Mouse (Mus musculus): ENCODE measurements around the gene Aldh1a7.
"Not testable (repeated sequence)": the region's sequence is repeated elsewhere in the genome, so short reads cannot be mapped to it uniquely, and the experiment has no call there.

Aldh1a7 gene

DNA sequence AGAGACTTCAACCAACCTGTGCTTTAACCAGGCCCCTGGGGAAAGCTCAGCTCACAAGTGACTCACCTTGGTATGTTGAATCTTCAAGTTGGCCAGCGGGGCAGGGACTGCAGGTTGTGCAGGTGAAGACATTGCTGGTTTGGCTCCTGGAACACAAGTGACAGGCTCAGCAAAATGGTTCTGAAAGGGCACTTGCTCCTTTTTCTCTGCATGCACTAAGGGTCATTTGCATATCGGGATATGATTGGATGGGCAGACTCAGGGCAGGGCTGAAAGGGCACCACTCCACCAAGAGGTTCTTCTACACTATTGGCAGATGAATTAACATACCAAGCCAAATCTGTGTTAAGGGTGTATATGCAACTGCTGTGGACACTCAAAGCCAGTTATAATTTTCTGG lies at the start of gene Aldh1a7:
Aldh1a7 (minus strand) TSS at position 182 of the 400 bp plus-strand sequence.
- DNase-seq (ENCODE audit: extremely low read depth, insufficient read length, low spot score), result no peak

GRCm38 (mm10) chr19:20775681-20776080 lies 48.3 kb upstream of the Aldh1a7 start:
- no peak for DNase-seq (ENCODE audit: extremely low read depth, insufficient read length, low spot score)

DNA sequence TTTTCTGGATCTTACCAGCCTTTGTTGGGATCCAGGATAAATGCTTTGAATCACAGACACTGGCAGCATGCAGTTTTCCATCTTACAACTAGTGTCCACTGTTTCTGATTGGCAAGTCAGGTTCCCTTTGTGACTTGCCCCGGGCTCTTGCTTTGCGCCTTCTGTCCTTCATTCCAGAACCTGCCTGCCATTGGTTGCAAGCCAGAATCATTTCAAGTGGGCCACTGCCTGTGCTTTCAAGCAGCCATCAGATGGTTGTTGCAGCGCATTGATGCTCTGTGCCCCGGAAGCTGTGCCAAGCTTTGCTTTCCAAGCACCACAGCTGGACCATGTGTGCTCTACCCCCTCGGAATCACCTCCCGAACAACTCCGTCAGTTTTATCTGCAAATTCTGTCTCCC lies 46.6 kb upstream of the Aldh1a7 start:
- DNase-seq (ENCODE audit: extremely low read depth, insufficient read length, low spot score), result no peak

DNA sequence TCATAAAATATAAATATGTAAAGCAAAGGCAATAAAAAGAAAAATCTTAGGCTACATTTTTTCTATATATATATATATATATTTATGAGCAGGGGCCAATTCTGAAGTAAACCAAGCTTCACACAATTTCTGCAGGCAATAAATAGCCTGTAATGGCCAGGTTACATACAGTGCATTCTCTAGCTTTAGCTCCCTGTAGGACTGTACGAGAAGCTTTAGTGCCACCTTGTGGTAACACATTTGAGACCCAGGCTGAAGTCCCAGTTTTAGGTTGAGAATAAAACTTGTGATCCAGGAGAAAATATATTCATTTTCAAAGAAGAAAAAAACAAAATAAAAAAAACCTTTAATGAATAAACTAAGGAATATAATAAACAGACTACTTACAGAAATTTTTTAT lies 36.9 kb upstream of the Aldh1a7 start:
- DNase-seq (ENCODE audit: extremely low read depth, insufficient read length, low spot score), result no peak

DNA sequence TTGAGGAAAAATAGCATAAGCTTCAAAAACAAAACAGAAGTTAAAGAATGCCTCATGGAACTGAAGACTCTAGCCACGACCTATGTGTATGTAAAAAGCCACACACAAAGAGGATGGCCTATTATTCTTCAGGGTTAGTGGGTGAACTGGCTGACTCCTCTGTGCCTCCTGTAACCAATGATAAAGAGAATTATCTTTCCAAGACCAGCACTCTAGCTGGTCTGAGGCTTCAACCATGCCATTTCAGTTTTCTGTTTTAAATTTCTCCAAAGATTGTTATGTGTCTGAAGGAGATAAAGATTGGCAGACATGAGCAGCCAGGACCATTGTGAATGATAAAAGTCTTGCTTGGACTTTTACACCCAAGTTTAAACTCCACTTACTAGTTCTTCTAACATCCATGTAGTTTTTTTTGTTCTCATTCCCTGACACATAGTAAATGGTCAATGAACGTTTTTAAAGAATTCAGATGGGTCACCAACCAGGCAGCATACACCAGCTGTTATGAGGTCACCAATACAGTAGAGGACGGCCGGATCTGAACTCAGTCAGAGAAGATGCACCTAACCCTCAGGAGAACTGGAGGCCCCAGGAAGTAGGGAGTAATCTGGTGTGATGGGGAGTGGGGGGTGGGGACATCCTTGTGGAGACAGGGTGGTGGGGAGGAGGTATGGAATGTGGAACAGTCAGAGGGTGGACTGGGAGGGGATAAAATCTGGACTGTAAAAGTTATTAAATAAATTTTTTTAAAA lies 34.5 kb upstream of the Aldh1a7 start:
- DNase-seq (ENCODE audit: extremely low read depth, insufficient read length, low spot score), result no peak

DNA sequence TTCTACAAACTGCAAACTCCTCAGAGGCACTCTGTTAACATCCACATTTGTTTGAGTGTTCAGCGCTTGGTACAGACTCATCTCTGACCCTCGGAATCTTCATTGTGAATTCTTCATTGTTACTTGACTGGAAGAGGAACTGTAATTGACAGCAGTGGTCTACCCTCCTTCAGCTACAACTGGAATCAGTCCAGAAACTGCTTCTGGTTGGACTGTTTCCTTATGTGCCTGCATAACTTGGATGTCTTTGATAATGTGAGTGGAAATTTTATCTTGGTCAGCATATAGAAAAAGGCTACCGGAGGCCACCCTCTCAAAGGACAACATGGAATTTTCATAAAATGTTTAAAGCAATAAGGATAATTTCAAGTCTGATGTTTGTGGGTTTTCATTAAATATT lies 33.8 kb upstream of the Aldh1a7 start:
- DNase-seq (ENCODE audit: extremely low read depth, insufficient read length, low spot score), result no peak

- DNase-seq (ENCODE audit: extremely low read depth, insufficient read length, low spot score), result no peak
These were observed 17.3 kb upstream of the Aldh1a7 start for GRCm38 (mm10) chr19:20744630-20745029.

DNA sequence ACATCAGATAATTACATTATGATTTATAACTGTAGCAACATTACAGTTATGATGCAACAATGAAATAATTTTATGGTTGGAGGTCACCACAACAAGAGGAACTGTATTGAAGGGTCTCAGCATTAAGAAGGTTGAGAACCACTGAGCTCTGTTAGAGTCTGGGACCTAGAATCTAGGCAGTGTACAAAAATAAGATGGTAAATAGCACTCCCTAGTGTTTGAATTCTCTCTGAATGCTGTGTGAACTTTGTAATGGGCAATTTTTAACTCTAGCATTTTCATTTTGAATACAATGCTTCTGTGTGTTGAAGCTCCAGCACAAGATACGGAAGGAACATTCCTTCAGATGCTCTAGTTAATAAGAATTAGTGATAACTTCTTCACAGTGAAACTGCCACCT lies 916 bp upstream of the Aldh1a7 start:
- no peak for DNase-seq (ENCODE audit: extremely low read depth, insufficient read length, low spot score)

DNA sequence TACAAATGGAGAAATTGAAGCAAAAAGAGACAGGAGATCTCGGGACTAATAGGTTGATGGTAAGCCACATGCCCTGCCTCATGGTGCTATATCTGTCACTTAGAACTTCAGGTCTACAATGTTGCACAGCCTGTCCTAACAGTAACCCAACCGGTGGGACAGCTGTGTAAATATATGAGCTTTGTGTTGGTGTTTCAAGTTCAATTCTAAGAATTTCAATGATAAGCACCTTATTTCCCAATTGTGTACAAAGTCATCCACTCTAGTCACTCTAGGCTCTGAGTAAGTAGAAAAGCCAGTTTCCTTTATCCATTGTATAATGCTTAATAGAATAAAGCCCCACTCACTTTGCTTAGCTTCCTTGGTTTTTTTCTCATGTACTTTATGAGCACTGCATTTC lies 4.4 kb downstream of the Aldh1a7 start:
- DNase-seq (ENCODE audit: extremely low read depth, insufficient read length, low spot score), result no peak

GRCm38 (mm10) chr19:20720298-20720697 lies 7.1 kb downstream of the Aldh1a7 start:
- DNase-seq (ENCODE audit: extremely low read depth, insufficient read length, low spot score), result no peak

DNA sequence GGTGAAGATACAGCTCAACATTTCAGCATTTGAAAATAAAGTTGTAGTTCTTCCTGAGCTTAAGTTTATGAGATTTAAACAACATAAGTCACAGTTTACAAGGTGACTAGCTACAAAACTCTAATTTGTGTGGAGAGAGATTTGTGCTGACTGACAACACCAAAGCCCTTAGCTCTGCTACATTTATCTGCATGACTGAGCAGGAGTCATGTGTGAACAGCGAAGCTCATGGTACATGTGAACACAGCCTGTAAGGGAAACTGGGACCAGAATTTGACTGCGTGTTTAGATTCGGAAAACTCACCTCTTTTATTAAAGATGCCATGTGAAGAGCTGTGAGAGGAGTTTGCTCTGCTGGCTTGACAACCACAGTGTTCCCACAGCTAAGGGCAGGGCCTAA lies 11.7 kb downstream of the Aldh1a7 start:
- DNase-seq (ENCODE audit: extremely low read depth, insufficient read length, low spot score), result no peak

DNA sequence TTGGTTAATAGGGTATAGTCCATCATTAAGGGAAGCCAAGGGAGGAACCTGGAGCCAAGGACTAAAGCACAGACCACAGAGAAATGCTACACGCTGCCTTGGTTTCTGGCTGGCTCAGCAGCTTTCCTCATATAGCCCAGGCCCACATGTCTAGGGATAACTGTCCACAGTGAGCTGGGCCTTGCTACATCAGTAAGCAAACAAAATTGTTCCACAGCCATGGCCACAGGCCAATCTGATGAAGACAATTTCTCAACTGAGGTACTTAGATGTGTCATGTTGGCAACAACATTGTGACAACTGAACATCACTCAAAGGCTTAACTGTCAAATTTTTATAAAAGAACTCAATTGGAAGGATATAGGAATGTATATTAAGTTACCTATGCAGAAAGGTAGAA lies 12.3 kb downstream of the Aldh1a7 start:
- DNase-seq (ENCODE audit: extremely low read depth, insufficient read length, low spot score), result no peak

- no peak for DNase-seq (ENCODE audit: extremely low read depth, insufficient read length, low spot score)
These were observed 12.8 kb downstream of the Aldh1a7 start for GRCm38 (mm10) chr19:20714543-20714942.

GRCm38 (mm10) chr19:20707159-20707558 lies 20.2 kb downstream of the Aldh1a7 start:
- DNase-seq (ENCODE audit: extremely low read depth, insufficient read length, low spot score), result no peak

DNA sequence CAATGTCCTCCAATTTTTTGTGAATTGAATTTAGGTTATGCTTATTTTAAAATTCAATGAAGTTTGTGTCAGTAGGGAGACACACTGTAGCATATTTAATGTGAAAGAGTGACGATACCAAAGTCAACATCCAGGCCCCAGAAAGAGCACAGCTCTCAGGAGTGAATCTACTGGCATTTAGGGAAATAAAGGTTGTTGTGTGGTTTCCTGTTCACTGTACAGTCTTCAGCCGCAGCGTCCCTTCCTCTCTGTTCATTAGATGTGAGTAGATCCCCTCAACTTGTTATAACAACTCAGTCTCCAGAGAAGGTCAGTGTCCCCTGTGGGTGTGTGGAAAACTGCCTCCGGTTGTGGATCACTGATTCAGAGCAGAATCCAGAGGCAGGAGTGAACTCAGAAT lies 20.6 kb downstream of the Aldh1a7 start:
- no peak for DNase-seq (ENCODE audit: extremely low read depth, insufficient read length, low spot score)

GRCm38 (mm10) chr19:20702074-20702473 lies 25.3 kb downstream of the Aldh1a7 start:
- DNase-seq (ENCODE audit: extremely low read depth, insufficient read length, low spot score), result no peak

GRCm38 (mm10) chr19:20677697-20678355 lies 49.5 kb downstream of the Aldh1a7 start:
- no peak for DNase-seq (ENCODE audit: extremely low read depth, insufficient read length, low spot score)

DNA sequence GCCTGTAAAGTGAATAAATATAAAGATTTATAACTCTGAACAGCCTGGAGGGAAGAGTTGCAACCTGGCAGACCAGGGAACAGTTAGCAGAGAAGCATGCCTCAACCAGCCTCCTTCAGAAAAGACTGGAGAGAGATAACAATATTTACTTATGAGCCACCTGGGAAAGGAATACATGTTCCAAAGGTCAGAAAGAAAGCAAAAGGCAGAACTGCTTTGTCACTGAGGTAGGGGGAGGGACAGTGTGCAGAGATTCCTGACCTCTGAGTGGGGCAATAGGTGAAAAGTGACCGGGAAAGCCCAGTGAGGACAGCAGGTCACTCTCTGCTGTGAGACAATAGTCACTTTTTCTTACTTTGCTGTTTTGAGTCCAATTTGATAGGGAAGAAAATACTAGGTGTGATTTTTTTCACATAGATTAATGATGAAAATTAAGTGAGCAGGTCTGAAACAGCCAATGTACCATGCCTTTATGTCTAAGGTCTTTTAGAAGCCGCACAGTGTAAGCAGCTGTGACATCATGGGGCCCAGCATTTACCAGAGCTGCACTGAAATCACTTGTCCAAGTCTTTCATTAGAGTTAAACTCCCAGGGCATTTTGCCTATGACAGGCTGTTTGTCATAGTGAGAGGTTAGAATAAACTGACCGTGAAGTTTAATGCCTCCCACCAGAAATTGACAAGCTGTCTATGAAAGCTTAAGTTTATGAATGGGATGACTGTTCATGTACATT lies 73.1 kb downstream of the Aldh1a7 start:
- no peak for DNase-seq (ENCODE audit: extremely low read depth, insufficient read length, low spot score)

DNA sequence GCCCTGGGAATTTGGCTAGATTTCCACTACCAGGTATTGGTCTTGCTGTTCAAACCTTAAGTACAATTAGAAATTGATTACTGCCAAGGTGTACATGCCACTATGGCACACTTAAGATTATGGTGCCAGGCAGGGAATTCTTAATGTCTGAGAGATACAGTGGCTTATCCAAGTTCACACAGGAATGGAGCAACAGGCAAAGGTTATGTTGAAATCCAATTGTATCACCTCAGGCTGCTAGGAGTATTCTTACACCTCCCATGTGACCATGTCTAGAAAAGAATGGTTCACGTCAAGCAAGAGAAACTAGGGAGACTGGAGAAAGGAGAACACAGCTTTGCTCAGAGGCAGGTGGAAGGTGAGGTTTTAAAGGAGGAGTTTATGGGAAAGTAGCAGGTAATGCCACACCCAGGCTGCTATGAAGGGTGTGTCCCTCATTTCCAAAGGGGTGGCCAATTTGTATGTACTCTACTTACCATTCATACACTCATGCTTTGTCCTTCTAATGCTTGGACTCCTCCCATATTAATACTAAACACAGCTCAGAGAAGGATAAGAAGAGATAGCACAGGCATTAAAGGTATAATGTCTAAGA lies 74.2 kb downstream of the Aldh1a7 start:
- no peak for DNase-seq (ENCODE audit: extremely low read depth, insufficient read length, low spot score)

DNA sequence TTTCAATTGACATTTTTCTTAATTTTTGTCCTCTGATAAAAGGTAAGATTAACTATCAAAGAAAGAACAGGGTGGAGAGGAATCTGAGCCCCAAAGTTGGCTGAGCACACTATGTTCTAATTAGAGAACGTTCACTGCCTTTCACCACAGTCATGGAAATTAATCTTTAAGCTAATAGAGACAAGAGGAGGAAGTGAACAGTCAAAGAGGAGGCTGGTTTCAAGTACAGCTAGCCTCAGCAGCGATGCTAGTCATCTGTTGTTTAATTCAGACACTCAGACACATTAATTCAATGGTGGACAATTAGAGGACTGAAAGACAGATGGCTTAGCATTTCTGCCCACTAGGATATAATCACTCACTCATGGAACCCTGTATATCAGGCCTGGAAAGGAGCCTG lies 77.4 kb downstream of the Aldh1a7 start:
- no peak for DNase-seq (ENCODE audit: extremely low read depth, insufficient read length, low spot score)

DNA sequence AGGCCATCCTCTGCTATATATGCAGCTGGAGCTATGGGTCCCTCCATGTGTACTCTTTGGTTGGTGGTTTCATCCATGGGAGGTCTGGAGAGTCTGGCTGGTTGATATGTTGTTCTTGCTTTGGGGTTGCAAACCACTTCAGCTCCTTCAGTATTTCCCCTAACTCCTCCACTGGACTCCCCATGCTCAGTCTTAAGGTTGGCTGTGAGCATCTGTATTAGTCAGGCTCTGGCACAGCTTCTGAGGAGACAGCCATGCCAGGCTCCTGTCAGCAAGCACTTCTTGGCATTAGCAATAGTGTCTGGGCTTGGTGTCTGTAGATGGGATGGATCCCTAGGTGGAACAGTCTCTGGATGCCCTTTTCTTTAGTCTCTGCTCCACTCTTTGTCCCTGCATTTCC lies 79.9 kb downstream of the Aldh1a7 start:
- DNase-seq (ENCODE audit: extremely low read depth, insufficient read length, low spot score), result not testable (repeated sequence)

Data from 3134 (cell line).